10 mouse cellular contexts compared by ENCODE assay signal in the genomic region with DNA sequence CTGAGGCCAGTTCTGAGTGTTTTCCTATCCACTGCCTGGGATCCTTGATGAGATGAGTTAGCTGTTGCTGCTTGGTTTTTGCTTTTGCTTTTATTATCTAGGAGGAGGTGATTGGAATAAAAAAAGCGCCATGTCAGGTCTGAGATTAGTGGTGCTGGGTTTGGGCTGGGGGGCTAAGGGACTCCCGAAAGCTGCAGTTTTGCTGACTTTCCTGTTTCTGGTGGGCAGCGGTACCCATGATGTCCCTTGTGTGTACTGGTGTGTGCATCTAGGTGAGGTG.
DNase-seq lines count a peak whose midpoint lies in the region; ATAC-seq and TF ChIP-seq lines count a peak whose summit lies in the region.
"Had no signal": no experiment of that assay in that cellular context is flagged by ENCODE, and none has a peak within 500 bp of the region (broad histone marks: within the 10 kb centered on the region; RNA-seq: fewer than 3 reads in every experiment).

No protein-coding gene starts in this region.

- peaks cover 44% of the 10 kb centered on the region for H3K4me1 ChIP-seq in heart, embryonic 13.5 days
- peaks cover 21% of the 10 kb centered on the region for H3K4me1 ChIP-seq in brown adipose tissue, adult 24 weeks (ENCODE audit: control insufficient read depth, insufficient read depth, insufficient read length, low read length)
- H3K4me1 ChIP-seq in heart, embryonic 16.5 days (ENCODE audit: control insufficient read depth, insufficient read depth, low read length): peaks cover 25% of the 10 kb centered on the region
- no peaks in the 10 kb centered on the region for H3K4me1 ChIP-seq in liver, postnatal 0 days (ENCODE audit: insufficient read depth)

- TF ChIP-seq CTCF in liver, postnatal 0 days (IDR thresholded peaks at IDR 0.05; ENCODE audit: low read depth): no peak

- no peaks in the 10 kb centered on the region for H3K9me3 ChIP-seq in heart, embryonic 13.5 days
- H3K9me3 ChIP-seq in heart, embryonic 16.5 days (replicated peaks; ENCODE audit: control insufficient read depth, low read length): no peaks in the 10 kb centered on the region
- no peaks in the 10 kb centered on the region for H3K9me3 ChIP-seq in liver, postnatal 0 days (ENCODE audit: low read length)

- H3K4me2 ChIP-seq in heart, embryonic 13.5 days: peak overlapping the region; percentile 61
- peak overlapping the region; percentile 21; the same call in 1 of the 2 replicates for H3K4me2 ChIP-seq in heart, embryonic 16.5 days (ENCODE audit: low read depth, low read length)
- H3K4me2 ChIP-seq in liver, postnatal 0 days (ENCODE audit: low read depth, low read length): no peak overlapping the region

- no peak for ATAC-seq in heart, embryonic 13.5 days (ENCODE audit: extremely low read depth, insufficient number of reproducible peaks, low FRiP score, low TSS enrichment)
- no peak for ATAC-seq in heart, embryonic 16.5 days (replicated peaks; ENCODE audit: extremely low read depth, insufficient read depth, low FRiP score)
- no peak for ATAC-seq in liver, postnatal 0 days

- 64% methylated on average over 3 of the region's 3 CpGs for WGBS in heart, embryonic 13.5 days
- WGBS in heart, embryonic 16.5 days: 77% methylated on average over 3 of the region's 3 CpGs
- 72% methylated on average over 3 of the region's 3 CpGs for WGBS in liver, postnatal 0 days (ENCODE audit: insufficient replicate concordance)

- peak overlapping the region; percentile 93 for H3K27ac ChIP-seq in heart, embryonic 13.5 days (replicated peaks)
- H3K27ac ChIP-seq in brown adipose tissue, adult 24 weeks (replicated peaks; ENCODE audit: low read depth, low read length): peak overlapping the region; percentile 98
- peak overlapping the region; percentile 69 for H3K27ac ChIP-seq in heart, embryonic 16.5 days (ENCODE audit: low read length)
- peak overlapping the region; percentile 44 for H3K27ac ChIP-seq in liver, postnatal 0 days (ENCODE audit: low read depth)

- intact Hi-C loops in heart, postnatal 25 days (cut with DNase I): loop anchor here (2.0 to 5.0 kb wide), 2 partner anchors 59 to 77 kb away; no protein-coding TSS in a partner anchor

- H3K36me3 ChIP-seq in heart, embryonic 13.5 days: no peaks in the 10 kb centered on the region
- H3K36me3 ChIP-seq in heart, embryonic 16.5 days (ENCODE audit: control insufficient read depth, insufficient read depth): no peaks in the 10 kb centered on the region
- no peaks in the 10 kb centered on the region for H3K36me3 ChIP-seq in liver, postnatal 0 days (replicated peaks; ENCODE audit: insufficient read depth, low read length)

- H3K9ac ChIP-seq in heart, embryonic 13.5 days: peak overlapping the region; percentile 81
- peak overlapping the region; percentile 43 for H3K9ac ChIP-seq in heart, embryonic 16.5 days (ENCODE audit: low read length)
- H3K9ac ChIP-seq in liver, postnatal 0 days (replicated peaks): no peak overlapping the region

- H3K27me3 ChIP-seq in heart, embryonic 13.5 days (replicated peaks): peaks cover 87% of the 10 kb centered on the region
- H3K27me3 ChIP-seq in heart, embryonic 16.5 days (ENCODE audit: control insufficient read depth, insufficient read depth, low read length): peaks cover 22% of the 10 kb centered on the region
- H3K27me3 ChIP-seq in liver, postnatal 0 days (ENCODE audit: insufficient read depth, low read length): no peaks in the 10 kb centered on the region

- peak overlapping the region; percentile 49 for H3K4me3 ChIP-seq in heart, embryonic 13.5 days
- H3K4me3 ChIP-seq in brown adipose tissue, adult 24 weeks (ENCODE audit: insufficient read depth, low read depth, low read length): peak overlapping the region; percentile 83
- peak overlapping the region; percentile 42 for H3K4me3 ChIP-seq in heart, embryonic 16.5 days (ENCODE audit: low read length)
- H3K4me3 ChIP-seq in liver, postnatal 0 days (ENCODE audit: low read depth, low read length): no peak overlapping the region

- no peak for TF ChIP-seq EP300 in liver, postnatal 0 days (IDR thresholded peaks at IDR 0.05; ENCODE audit: low read depth)

- DNase-seq in heart, postnatal 25 days (ENCODE audit: low spot score): no peak
- no peak for DNase-seq in liver, postnatal 0 days
- no peak for DNase-seq in thymus, postnatal 36 days
- DNase-seq in adrenal gland, postnatal 14 days: no peak
- DNase-seq in thymus, postnatal 4 days: no peak
- DNase-seq: cerebellum, adult 9-10 months; spleen, adult 18-20 months had no signal

Comparison
In these comparisons a context has a peak if more than half of its experiments do, and no peak if none do; other contexts are left out.
1. H3K27ac ChIP-seq: peak in every context shown above with its lines; median percentile 98 in brown adipose tissue, adult 24 weeks; 93 in heart, embryonic 13.5 days; 69 in heart, embryonic 16.5 days; 44 in liver, postnatal 0 days.